Mouse (Mus musculus): ENCODE results near the gene Cntn2. TPM values are rescaled to one million over a fixed set of nuclear protein-coding genes. Genes with fewer than 3 reads are reported as not detected.

The Cntn2 gene
- polyA plus RNA-seq (2016; fragmentation: Nextera tagmentation; extraction: Ambion mirVana), result 0.94 and 1.3 TPM in 2 replicates

DNA sequence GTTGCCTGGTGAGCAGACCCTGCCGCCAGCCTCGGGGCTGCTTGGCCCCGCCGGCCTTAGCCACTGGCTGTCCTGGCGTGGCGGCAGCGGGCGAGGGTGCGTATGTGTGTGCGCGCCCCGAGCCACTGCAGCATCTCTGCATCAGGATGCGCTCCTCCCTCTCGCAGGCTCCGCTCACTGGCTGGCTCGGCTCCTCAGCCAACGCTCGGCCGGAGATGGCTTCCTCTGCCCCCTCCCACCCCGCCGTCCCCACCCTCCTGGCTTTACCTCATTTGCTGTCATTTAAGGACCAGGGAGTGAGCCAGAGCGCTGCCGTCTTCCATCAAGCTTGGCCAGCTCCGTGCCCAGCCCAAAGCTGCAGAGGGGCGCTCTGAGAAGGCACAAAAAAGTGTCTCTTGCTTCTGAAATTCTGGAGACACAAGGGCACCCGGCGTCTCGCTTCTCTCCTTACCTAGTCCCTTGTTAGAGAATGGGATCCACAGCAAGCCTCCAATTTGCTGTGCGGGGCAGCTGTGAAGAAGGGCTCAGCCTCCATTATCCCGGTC is at the start of gene Cntn2:
TSS of gene Cntn2 (minus strand) at position 495 of the 545 bp plus-strand sequence.
- peak within 1 kb of the TSS; percentile 45 for H3K4me3 ChIP-seq
- no peaks in the 10 kb centered on the region for H3K36me3 ChIP-seq
- H3K9me3 ChIP-seq (replicated peaks), result no peaks in the 10 kb centered on the region
- no peak within 1 kb of the TSS for H3K27ac ChIP-seq
- H3K4me1 ChIP-seq, result peaks cover 36% of the 10 kb centered on the region
- peaks cover 90% of the 10 kb centered on the region for H3K27me3 ChIP-seq (ENCODE audit: low read depth, poor library complexity, severe bottlenecking)
- peak; percentile 61 for DNase-seq (ENCODE audit: low spot score)
- WGBS, result under 1% methylated on average over 30 of the region's 30 CpGs

- Histone ChIP-seq H3K36me3 (no peaks in the 10 kb centered on the region), H3K9me3 (replicated peaks) (no peaks in the 10 kb centered on the region), H3K4me3 (no peak overlapping the region), H3K4me1 (peaks cover 7% of the 10 kb centered on the region; the same call in 1 of the 2 replicates), H3K27ac (no peak overlapping the region), H3K27me3 (ENCODE audit: low read depth, poor library complexity, severe bottlenecking) (peaks cover 53% of the 10 kb centered on the region)
- WGBS, result 92% methylated on average over 5 of the region's 5 CpGs
- no peak for DNase-seq (ENCODE audit: low spot score)
Observed at GRCm38 (mm10) chr1:132592145-132592544, 49.1 kb upstream of the Cntn2 start.

- Histone ChIP-seq H3K4me1 (peaks cover 14% of the 10 kb centered on the region), H3K27me3 (ENCODE audit: low read depth, poor library complexity, severe bottlenecking) (peaks cover 46% of the 10 kb centered on the region), H3K9me3 (replicated peaks) (no peaks in the 10 kb centered on the region), H3K27ac (no peak overlapping the region), H3K4me3 (no peak overlapping the region), H3K36me3 (no peaks in the 10 kb centered on the region)
- 86% methylated on average over 11 of the region's 11 CpGs for WGBS
- no peak for DNase-seq (ENCODE audit: low spot score)
Observed at GRCm38 (mm10) chr1:132591399-132591930, 48.4 kb upstream of the Cntn2 start.

GRCm38 (mm10) chr1:132586679-132587201 is 43.7 kb upstream of the Cntn2 start:
- peaks cover 24% of the 10 kb centered on the region for H3K4me1 ChIP-seq
- no peaks in the 10 kb centered on the region for H3K36me3 ChIP-seq
- no peaks in the 10 kb centered on the region for H3K9me3 ChIP-seq (replicated peaks)
- H3K4me3 ChIP-seq, result no peak overlapping the region
- H3K27ac ChIP-seq, result no peak overlapping the region
- H3K27me3 ChIP-seq (ENCODE audit: low read depth, poor library complexity, severe bottlenecking), result peaks cover 12% of the 10 kb centered on the region; the same call in 1 of the 2 replicates
- DNase-seq (ENCODE audit: low spot score), result no peak
- 46% methylated on average over 15 of the region's 15 CpGs for WGBS

- H3K27ac ChIP-seq, result no peak overlapping the region
- no peak for DNase-seq (ENCODE audit: low spot score)
- 0 out of 2 replicates have a peak, but pooled peaks cover 10% of the 10 kb centered on the region for H3K27me3 ChIP-seq (ENCODE audit: low read depth, poor library complexity, severe bottlenecking)
- no peaks in the 10 kb centered on the region for H3K36me3 ChIP-seq
- H3K4me3 ChIP-seq, result no peak overlapping the region
- no peaks in the 10 kb centered on the region for H3K9me3 ChIP-seq (replicated peaks)
- 82% methylated on average over 4 of the region's 4 CpGs for WGBS
- peaks cover 34% of the 10 kb centered on the region for H3K4me1 ChIP-seq
Observed at GRCm38 (mm10) chr1:132585376-132585775, 42.3 kb upstream of the Cntn2 start.

GRCm38 (mm10) chr1:132582998-132583604 is 40.0 kb upstream of the Cntn2 start:
- Histone ChIP-seq H3K36me3 (no peaks in the 10 kb centered on the region), H3K9me3 (replicated peaks) (no peaks in the 10 kb centered on the region), H3K27me3 (ENCODE audit: low read depth, poor library complexity, severe bottlenecking) (0 out of 2 replicates have a peak, but pooled peaks cover 10% of the 10 kb centered on the region), H3K4me1 (peaks cover 49% of the 10 kb centered on the region), H3K27ac (no peak overlapping the region; the same call in 1 of the 2 replicates), H3K4me3 (no peak overlapping the region)
- DNase-seq (ENCODE audit: low spot score), result no peak
- WGBS, result 86% methylated on average over 18 of the region's 18 CpGs

DNA sequence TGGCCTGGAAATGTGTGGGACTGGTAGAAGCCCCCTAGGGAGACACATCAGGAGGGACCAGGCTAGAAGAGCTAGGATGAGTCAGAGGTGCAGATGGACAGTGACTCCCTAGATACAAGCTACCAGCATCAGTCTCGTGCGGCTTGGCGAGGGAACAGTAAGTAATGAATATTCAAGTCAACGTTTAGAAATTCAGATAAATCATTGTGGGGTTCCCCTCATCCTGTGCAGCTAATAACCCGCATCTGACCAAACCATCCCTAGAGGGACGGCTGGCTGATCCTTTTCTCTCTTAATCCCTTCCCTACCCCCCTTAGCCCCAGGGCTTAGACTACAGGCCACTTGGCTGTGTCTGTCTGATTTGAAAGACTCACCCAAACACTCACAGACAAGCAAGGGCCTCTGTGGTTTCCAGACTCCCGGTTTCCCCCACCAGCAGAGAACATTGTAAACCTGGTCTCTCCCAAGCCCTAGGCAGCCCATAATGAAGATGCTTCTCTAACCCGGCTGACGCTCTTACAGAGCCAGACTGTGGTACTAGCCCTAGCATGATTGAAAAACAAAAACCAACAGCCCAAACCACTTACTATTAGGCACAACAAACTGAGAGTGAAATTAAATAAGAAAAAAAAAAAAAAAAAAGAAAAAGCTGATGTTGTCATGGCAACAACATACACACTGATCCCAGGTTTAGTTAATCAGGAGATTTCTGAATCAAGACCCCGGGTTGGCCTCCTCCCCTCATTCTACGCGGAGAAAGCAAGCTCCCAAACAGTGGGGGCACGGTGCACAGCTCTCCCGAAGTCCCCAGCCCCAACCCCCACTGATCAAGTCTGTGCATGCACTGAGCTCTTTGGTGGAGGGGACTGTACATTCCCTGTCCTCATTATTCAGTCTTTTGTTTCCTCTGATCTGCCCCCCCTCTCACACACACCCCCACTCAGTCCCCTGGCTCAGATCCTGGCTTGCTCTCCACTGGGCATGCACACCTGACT is 39.1 kb upstream of the Cntn2 start:
- Histone ChIP-seq H3K27ac (0 out of 2 replicates have a peak overlapping the region, but pooled peaks have one; percentile 2), H3K36me3 (no peaks in the 10 kb centered on the region), H3K9me3 (replicated peaks) (no peaks in the 10 kb centered on the region), H3K27me3 (ENCODE audit: low read depth, poor library complexity, severe bottlenecking) (0 out of 2 replicates have a peak, but pooled peaks cover 4% of the 10 kb centered on the region), H3K4me3 (no peak overlapping the region), H3K4me1 (peaks cover 48% of the 10 kb centered on the region)
- WGBS, result 69% methylated on average over 14 of the region's 14 CpGs
- DNase-seq (ENCODE audit: low spot score), result no peak

DNA sequence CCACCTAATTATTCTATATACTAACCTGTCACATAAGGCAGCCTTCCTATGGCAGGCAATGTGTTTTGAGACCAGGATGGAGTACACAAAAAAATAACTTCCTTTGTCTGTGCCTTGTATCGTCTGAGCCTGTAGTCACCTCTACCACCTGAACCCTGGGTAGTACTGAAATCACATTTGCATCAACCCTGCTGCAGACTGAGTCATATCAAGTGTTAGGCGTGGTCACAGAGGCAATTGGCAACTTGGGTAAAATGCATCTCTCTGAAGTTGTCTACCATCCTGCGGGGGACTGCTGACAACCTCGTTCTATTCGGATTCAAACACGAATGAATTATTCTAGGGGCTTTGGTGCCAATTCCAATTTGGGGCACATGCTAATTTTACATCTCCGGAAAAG is 37.0 kb upstream of the Cntn2 start:
- H3K36me3 ChIP-seq, result no peaks in the 10 kb centered on the region
- WGBS, result 93% methylated on average over 7 of the region's 7 CpGs

GRCm38 (mm10) chr1:132576845-132577244 is 33.8 kb upstream of the Cntn2 start:
- Histone ChIP-seq H3K4me1 (peaks cover 25% of the 10 kb centered on the region), H3K36me3 (no peaks in the 10 kb centered on the region), H3K4me3 (no peak overlapping the region), H3K27ac (no peak overlapping the region), H3K9me3 (replicated peaks) (no peaks in the 10 kb centered on the region), H3K27me3 (ENCODE audit: low read depth, poor library complexity, severe bottlenecking) (peaks cover 7% of the 10 kb centered on the region; the same call in 1 of the 2 replicates)
- WGBS, result 97% methylated on average over 8 of the region's 8 CpGs
- no peak for DNase-seq (ENCODE audit: low spot score)

More for the DNA sequence above, 37.0 kb upstream of the Cntn2 start:
- no peak for DNase-seq (ENCODE audit: low spot score)
- peaks cover 10% of the 10 kb centered on the region; the same call in 1 of the 2 replicates for H3K27me3 ChIP-seq (ENCODE audit: low read depth, poor library complexity, severe bottlenecking)
- no peak overlapping the region for H3K4me3 ChIP-seq
- peaks cover 38% of the 10 kb centered on the region for H3K4me1 ChIP-seq
- no peaks in the 10 kb centered on the region for H3K9me3 ChIP-seq (replicated peaks)
- H3K27ac ChIP-seq, result no peak overlapping the region

DNA sequence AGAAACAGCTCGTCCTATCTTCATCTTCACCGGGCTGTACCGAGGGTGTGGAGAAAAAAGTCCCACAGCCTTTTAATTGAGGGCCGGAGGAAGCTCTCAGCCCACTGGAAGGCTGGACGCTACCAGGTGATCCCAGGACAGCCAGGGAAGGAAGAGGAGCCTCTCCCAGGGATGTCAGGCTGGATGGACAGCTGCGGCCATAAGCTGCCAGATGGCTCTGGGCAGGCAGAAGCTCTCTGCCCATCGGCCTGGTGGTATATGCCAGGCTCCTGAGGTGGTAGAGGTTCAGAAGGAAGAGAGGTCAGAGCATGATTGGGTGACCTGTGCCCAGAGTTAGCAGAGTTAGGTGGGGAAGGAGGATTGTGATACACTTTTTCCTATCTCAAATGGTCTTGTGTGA is 29.8 kb upstream of the Cntn2 start:
- H3K27ac ChIP-seq, result no peak overlapping the region

GRCm38 (mm10) chr1:132571613-132572012 is 28.6 kb upstream of the Cntn2 start:
- Histone ChIP-seq H3K4me1 (no peaks in the 10 kb centered on the region), H3K27ac (no peak overlapping the region), H3K9me3 (replicated peaks) (no peaks in the 10 kb centered on the region), H3K36me3 (no peaks in the 10 kb centered on the region), H3K4me3 (no peak overlapping the region), H3K27me3 (ENCODE audit: low read depth, poor library complexity, severe bottlenecking) (peaks cover 23% of the 10 kb centered on the region)
- WGBS, result 89% methylated on average over 1 of the region's 1 CpGs
- DNase-seq (ENCODE audit: low spot score), result no peak

More for the DNA sequence above, 29.8 kb upstream of the Cntn2 start:
- no peak for DNase-seq (ENCODE audit: low spot score)
- H3K4me1 ChIP-seq, result no peaks in the 10 kb centered on the region
- WGBS, result 91% methylated on average over 7 of the region's 7 CpGs
- H3K9me3 ChIP-seq (replicated peaks), result no peaks in the 10 kb centered on the region
- H3K4me3 ChIP-seq, result no peak overlapping the region
- H3K36me3 ChIP-seq, result no peaks in the 10 kb centered on the region
- H3K27me3 ChIP-seq (ENCODE audit: low read depth, poor library complexity, severe bottlenecking), result peaks cover 12% of the 10 kb centered on the region

- Histone ChIP-seq H3K27ac (no peak overlapping the region), H3K9me3 (replicated peaks) (no peaks in the 10 kb centered on the region), H3K4me1 (no peaks in the 10 kb centered on the region), H3K27me3 (ENCODE audit: low read depth, poor library complexity, severe bottlenecking) (peaks cover 27% of the 10 kb centered on the region), H3K4me3 (no peak overlapping the region), H3K36me3 (no peaks in the 10 kb centered on the region)
- WGBS, result 85% methylated on average over 8 of the region's 8 CpGs
- no peak for DNase-seq (ENCODE audit: low spot score)
Observed at GRCm38 (mm10) chr1:132570906-132571305, 27.9 kb upstream of the Cntn2 start.

All from limb, embryonic 10.5 days (tissue).